Mouse (Mus musculus) C2C12 (cell line): ENCODE results near the gene Ngef.

Experiments used
- CEBPB ChIP-seq: IDR thresholded peaks from one replicate; pipeline ENCODE4 v1.6.1; 2011; ENCODE audit warnings: low read depth, mild to moderate bottlenecking, control low read depth, moderate library complexity
- CTCF ChIP-seq: IDR thresholded peaks from one replicate; pipeline ENCODE4 v1.5.1; 2011; ENCODE audit not compliant: control insufficient read depth, insufficient read depth, insufficient read length
- FOSL1 ChIP-seq: IDR thresholded peaks from one replicate; pipeline ENCODE4 v1.8.0; 2011; ENCODE audit warnings: mild to moderate bottlenecking, low read length; ENCODE audit not compliant: poor library complexity, insufficient read depth, severe bottlenecking
- MAX ChIP-seq: IDR thresholded peaks from one replicate; pipeline ENCODE4 v1.6.1; 2011; ENCODE audit warnings: mild to moderate bottlenecking, control low read depth
- MYOG ChIP-seq: IDR thresholded peaks from one replicate; pipeline ENCODE4 v1.6.1; 2011; ENCODE audit not compliant: control insufficient read depth, insufficient read length; ENCODE audit errors: extremely low read depth
- USF1 ChIP-seq: IDR thresholded peaks from one replicate; pipeline ENCODE4 v1.6.1; 2011; ENCODE audit warnings: low read depth, mild to moderate bottlenecking, control low read depth, moderate library complexity

- TF ChIP-seq MAX: no peak
- no peak for TF ChIP-seq USF1
- TF ChIP-seq CTCF: peak; percentile 85
- TF ChIP-seq MYOG: no peak
- TF ChIP-seq CEBPB: no peak
- TF ChIP-seq FOSL1: no peak
These were observed 34.9 kb upstream of the Ngef start for GRCm38 (mm10) chr1:87608416-87609046.
